Mouse (Mus musculus) c-Kit-positive CD71-negative TER-119-negative erythroid progenitor cells, embryonic 14.5 days (primary cell): ENCODE measurements around the gene Ccdc184.
A peak's percentile ranks its signal among the peaks of the same experiment; 100 is the strongest.

Experiments used
- DNase-seq: peaks from one replicate; pipeline ENCODE4 v3.0.0-alpha.2; 2013; ENCODE audit warnings: low read depth

The Ccdc184 gene

DNA sequence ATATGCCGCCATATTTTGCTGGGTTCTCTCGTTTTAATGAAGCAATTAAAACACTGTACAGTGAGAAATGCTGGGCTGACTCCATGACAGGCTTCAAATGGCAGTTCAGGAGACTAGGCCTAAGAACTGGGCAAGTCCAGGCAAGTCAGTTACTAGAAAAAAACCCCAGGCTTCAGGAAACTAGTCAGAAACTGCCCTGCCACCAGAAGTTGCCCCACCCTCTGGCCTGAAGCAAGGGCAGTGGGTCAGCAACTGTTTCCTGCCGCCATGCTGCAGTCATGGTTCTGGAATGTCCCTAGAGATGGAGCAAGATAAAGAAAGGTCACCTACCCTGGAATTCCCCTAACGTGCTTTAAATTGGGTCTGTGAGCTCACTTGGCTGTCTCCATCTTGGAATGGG is 11.0 kb upstream of the Ccdc184 start:
- DNase-seq, result no peak

DNA sequence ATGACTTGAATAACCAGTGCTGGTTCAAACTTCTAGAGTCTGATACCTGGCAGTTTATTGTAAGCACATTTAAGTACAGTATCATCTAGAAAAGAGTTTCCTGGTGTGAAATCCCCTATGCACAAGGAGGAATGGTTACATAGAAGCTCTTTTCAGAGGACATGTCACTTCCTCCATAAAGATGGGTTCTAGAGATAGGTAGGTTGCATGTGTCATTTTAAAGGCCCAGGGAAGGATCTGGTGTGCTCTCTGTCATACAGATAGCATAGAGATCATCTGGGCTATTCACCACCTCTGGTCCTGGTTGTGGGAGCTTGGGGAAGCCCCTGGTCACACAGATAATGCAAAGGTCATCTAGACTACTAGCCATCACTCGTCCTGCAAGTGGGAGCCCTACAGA is 9.7 kb upstream of the Ccdc184 start:
- DNase-seq, result no peak

DNA sequence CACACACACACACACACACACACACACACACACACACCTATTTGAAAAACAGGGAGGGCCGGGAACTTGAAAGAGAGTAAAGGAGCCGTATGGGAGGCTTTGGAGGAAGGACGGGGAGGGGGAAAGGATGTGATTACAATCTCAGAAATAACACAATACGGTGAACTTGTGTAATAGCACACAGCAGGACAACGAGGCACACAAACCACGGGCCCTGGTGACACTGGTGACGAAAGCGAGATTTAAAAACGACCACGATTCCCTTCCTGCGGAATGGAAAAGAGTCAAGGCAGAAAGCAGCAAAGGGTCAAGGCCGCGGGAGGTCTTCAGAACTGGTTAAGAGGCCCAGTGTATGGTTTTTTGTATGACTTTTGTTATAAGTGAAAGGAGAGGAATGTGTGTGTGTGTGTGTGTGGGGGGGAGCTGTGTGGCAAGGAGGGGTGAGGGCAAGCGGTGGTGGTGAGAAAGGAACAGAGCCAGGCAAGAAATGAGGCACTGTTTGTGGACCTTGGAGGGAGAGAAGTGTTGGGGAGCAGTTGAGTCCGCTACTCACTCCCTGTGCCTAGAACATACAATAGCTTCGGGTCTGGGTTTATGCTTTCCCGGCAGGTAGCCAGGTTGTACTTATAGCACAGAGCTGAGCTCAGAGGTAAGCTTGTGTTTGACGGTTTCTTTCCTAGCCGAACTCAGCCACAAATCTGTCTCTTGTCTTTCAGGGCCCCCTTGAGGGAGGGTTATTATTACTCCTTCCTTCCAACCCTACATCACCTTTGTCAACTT is 5.7 kb upstream of the Ccdc184 start:
- no peak for DNase-seq

DNA sequence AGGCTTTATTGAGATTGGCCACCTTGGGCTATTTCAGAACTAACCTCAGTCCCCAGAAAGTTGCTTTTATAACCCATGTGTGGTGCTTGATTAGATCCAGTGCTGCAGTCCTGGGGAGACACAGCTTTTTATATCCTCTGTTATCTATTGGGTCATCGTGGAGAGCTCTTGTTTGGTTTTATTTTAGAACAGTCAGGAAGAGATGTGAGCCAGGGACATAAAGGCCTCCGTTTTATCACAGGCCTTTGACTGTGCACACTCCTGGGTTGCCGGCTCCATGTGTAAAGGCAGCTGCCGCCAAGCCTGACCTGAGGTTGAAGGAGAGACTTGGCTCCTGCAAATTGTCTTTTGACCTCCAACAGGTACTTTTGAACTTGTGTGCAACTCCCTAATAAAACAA is 4.4 kb upstream of the Ccdc184 start:
- DNase-seq, result no peak

DNA sequence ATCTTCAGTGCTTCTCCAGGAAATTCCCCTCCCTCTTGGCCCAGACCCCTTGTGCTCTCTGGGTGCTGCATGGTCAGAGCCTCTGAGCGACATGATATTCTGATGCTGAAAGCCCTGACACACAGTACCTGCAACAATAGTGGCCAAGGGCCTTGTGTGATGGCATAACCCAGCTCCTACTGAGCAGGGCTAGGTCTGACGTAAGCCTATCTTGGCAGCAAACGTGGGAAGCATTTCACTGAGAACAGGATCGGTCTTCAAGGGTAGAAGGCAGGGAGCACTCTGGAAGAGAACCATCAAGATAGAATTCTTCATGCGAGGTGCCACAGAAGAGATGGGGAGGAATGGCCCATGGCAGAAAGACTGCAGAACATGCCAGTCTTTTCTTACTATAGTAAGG is 1.4 kb upstream of the Ccdc184 start, which contains the start of gene Asb8:
Asb8 (minus strand) TSS at position 101 of the 400 bp plus-strand sequence.
- no peak for DNase-seq

DNA sequence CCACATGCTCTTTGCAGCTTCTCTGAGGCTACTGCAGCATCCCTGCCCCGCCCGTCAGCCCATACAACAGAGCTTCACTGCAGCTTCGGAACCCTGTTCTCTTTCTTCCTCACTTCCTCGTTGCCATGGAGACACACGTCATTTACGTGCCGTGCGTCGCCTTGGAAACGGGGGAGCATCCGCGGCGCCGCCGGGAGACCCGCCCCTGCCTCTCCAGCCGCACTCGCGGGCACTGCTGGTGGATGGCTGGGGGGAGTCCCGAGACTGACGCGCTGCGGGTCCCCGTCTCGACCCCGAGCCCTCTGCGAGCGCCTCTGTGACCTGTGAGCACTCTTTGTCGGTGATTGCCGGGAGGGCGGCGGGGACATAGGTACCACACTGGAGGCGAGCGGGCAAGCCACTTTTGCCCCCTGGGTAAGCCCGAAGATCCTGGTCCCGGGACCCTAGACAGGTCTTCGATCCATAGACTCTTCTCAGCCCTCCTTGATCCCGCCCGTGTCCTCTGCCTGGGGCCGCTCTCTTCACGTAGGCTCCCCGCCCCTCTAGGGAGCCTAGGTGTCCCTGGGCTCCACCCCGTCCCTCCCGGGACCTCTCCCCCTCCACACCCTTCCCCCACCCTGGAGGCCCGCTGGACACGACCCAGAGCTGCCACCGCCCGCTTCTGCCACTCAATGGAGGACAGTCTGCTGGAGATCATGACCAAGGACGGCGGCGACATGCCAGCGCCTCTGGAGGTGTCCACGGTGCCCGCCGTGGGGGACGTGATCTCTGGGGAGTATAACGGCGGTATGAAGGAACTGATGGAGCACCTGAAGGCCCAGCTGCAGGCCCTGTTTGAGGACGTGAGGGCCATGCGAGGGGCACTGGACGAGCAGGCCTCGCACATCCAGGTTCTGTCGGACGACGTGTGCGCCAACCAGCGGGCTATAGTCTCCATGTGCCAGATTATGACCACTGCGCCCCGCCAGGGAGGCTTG is 975 bp downstream of the Ccdc184 start:
- peak; percentile 56 for DNase-seq

DNA sequence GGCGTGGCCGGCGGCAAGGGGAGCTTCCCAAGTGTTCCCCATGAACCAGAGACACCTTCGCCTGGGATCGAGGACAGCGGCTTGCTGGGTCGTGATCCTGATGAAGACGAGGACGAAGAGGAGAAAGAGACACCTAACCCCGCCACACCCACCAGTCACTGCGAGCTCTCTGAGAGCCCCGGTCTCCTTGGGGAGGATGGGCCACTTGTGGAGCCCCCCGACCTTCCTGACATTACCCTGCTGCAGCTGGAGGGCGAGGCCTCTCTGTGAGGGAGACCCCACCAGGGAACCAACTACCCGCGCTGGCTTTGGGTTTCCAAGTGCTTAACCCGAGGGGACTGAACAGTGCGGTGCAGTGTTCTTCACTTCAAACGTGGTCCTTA is 1.7 kb downstream of the Ccdc184 start:
- no peak for DNase-seq

DNA sequence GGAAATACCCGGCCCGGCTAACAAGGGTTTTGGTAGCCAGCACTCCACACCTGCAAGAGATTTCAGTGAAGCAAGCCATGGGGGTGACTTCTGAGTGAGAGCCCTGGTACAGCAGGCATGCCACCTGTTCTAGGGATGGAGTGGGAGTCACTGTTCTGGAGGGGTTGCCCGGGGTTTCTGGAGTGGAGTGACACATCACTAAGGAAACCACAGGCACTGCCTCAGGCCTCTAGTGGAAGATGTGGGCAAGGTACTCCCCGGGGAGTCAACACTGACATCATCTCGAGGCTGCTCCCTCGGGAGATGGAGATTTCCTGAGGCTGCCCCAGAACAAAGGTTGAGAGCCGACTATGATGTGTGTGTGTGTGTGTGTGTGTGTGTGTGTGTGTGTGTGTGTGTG is 3.4 kb downstream of the Ccdc184 start:
- no peak for DNase-seq

DNA sequence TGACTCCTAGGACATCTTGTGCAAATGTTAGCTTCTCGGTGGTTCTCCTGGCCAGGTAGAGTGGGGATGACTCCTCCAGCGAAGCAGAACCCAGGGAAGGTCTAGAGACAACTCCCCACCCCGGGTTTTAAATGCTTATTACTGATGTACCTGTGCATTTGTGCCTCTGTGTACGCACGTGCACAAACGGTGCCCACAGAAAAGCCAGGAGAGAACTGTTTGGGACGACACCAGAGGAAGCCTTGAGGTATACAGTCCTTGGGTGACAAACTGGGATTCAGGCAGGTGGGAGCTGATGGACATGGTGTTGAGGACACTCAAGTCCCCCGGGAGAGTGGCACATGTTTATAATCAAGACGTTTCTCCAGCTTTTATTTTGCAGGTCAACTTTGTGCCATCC is 4.0 kb downstream of the Ccdc184 start:
- DNase-seq, result no peak

DNA sequence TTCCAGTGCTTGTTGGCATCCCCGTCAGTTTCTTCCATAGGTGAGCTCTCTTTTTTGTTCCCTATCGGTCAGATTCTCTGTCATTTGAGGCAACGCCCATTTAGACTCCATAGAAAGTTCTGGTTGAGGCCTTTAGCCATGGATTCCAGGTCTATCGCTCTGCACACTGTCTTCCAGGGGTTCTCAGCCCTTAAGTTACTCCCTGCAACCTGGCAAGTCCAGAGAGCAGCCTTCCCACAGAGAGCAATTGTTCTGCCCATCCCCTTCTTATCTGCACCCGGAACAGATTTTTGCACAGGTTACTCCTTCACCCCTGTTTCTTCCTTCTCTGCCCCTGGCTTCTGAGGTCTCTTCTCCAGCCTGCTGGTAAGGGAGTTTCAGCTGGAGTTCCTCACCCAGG is 5.2 kb downstream of the Ccdc184 start:
- no peak for DNase-seq

DNA sequence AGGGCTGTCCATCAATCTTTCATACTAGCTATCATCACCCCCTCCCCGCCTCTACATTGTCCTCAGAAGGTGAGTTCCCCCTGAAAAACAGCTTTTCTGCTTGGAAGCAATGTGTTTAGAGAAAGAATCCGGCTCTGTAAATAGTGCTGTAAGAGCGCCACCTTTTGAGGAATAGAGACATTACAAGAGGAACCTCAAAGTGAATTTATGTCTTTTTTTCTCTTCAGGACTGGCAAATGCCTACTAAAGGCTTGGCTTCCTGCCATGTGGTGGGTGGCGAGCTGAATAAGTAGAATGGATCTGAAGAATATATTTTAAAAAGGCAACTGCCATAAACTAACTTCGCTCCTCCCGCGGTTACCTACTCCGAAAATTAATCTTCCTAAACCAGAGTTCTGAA is 6.9 kb downstream of the Ccdc184 start:
- DNase-seq, result peak; percentile 44

DNA sequence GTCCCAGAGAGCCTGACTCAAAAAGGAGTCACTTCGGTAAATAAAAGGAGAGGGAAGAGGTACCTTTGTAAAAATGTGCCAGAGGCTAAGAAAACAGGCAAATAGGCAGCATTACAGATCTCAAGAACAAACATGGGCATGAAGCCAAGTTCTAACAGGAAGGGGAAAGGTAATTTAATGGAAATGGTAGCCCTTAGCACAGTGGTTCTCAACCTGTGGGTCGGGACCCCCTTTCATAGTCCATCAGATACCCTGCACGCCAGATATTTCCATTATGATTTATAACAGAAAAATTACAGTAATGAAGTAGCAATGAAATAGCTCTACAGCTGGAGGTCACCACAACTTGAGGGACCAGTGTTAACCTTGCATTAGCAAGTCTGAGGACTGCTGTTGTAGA is 10.4 kb downstream of the Ccdc184 start:
- DNase-seq, result no peak

DNA sequence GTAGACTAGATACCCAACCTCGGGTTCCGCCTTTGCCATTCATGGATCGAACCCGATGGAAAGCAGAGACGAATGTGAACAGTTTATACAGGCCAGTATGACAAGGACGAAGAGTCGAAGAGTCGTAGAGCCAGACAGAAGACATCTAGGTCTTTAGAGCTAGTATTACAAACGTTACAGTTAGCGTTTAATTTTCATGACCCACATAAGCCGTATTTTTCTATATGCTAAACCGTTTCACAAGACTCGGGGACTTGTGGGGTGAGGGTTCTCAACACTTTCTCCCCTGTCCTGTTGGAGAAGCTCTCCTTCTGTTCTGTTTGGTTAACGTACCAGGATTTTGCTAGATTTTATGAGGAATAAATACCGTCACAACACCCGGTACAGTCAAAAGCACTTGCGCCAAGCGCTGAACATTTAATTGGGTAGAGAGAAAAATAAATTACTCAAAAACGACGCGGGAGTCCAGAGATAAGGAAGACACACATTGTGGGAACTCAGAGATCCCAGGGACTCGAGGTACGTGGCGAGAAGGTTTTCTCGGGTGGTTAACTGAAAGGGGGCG is 13.7 kb downstream of the Ccdc184 start:
- no peak for DNase-seq

DNA sequence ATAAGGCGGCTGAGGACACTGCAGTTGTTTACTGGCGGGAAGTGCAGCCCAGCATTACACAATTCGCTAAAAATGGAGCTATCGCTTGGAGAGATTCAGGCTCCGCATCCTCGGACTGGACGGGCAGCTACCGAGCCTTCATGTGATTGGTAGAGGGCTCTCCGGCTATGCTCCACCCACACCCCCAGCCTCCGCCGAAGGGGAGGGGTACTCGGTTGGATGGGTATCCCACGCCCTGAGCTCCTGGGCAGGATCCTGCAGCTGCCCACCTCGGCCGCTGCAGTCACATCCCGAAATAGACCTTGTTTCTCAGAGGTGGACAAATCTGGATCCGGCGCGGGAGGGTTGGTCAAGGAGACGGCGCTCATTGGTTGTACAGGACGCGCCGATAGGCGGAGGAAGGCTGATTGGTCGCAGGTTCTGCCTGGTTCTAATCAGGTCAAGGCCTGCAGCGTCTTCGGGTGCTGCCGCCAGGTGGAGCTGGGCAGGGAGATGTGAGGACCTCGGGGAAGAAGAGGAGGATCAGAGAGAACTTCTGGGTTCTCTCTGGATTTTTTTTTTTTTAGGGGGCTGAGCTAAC is 14.3 kb downstream of the Ccdc184 start:
- DNase-seq, result peak; percentile 78

DNA sequence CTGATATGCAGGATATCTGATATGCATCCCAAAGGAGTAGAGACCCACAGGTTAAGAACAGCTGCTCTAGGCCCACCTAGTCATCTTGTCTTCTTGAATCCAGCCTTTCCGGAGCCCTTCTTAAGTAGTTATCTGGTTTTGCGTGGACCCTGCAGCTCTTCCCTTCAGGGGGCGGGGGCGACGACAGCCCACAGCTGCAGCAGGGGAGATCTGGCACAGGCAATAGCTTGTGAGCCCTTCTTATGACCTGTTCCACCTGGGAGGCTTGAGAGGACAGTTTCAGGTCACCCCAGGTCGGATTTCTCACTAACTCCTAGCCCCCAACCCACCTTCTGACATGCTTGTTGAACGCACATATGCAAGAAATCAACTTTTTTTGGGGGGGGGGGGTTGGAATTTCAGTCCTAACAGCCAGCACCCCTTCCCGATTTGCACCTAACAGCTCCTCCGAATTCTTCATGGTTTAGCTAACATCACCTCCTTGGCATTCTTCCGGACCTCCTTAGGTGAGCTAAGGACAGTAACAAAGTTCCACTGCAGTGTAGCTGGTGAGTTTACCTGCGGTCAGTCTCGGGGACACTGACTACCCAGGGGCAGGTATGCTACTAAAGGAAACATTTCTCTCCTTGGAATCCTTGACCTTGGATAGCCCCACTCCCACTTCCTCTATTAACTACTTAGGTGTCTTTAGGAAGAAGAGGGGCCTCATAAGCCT is 15.1 kb downstream of the Ccdc184 start:
- no peak for DNase-seq

DNA sequence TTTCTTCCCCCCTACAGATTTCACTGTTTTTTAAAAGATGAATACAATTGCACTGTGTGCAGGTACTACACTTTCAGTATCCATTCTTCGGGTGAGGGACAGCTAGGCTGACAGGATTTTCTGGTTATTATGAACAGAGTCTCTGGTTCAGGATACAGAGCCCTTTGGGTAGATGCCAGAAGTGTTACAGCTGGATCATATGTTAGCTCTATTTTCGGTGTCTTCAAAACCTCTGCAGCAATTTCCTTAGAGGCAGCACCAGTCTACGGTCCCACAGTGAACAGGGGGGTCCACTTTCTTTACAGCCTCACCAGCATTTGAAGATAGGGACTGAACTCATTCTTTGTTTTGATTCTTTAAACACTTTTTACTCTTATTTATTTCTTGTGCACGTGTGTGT is 17.5 kb downstream of the Ccdc184 start:
- no peak for DNase-seq

DNA sequence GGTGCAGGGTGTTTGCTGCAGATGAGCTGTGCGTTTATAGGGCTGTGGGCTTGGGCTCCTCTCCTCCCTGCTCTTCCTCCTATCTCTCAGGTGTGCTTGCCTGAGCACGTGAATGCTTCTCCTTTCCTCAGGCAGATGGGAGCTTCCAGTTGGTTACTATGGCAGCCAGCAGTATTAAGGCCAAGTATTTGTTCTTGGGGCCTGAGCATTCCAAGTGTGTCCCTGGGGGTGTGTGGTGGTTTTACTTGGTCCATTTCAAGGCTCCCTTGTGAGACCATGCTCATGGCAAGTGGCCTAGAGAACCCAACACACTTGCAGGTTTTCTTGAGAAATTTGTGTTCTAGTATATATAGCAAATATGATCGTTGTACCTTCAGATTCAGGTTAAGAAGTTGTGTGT is 28.5 kb downstream of the Ccdc184 start, which contains the start of gene Olfr288:
Olfr288 (minus strand) TSS at position 101 of the 400 bp plus-strand sequence.
- no peak for DNase-seq

DNA sequence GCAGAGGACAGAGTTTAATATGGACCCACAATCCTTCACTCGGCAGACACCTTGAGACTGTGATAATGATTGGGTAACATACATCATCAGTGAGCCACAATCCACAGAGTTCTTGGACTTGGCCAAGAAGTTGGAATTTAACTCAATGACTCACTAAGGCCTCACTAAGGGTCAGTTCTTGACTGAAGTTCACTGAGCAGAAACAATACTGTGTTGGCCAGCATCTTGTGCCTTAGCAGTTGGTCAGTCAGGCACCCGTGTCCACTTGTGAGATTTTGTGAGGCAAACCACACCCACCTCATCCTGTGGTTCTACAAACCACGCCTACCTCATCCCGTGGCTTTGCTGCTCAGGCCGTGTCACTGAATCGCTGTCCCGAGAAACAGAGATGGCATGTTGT is 42.7 kb downstream of the Ccdc184 start:
- no peak for DNase-seq

DNA sequence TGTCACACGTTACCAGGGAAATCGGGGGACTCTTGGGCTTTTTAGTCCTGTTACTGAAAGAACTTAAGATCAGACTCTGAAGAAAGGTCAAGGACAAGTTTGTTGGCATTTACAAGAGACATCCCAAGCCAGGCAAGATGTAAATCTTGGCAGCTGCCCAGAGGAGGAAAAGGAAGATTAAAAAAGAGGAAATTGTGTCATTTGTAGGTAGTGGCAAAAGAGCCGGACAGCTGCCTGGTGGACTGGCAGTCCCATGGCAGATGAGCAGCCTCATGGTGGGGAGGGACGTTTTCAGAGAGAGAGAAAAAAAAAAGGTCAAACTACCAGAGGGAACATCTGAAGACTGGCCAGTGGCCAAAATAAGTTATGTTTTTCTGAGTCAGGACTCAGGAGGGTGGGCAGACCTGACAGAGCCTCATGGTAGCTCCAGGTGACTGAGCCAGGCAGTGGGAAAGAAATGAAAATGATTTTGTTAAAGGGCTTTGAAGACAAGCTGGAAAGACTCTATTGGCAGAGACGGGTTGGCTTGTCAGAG is 46.4 kb downstream of the Ccdc184 start:
- DNase-seq, result no peak

DNA sequence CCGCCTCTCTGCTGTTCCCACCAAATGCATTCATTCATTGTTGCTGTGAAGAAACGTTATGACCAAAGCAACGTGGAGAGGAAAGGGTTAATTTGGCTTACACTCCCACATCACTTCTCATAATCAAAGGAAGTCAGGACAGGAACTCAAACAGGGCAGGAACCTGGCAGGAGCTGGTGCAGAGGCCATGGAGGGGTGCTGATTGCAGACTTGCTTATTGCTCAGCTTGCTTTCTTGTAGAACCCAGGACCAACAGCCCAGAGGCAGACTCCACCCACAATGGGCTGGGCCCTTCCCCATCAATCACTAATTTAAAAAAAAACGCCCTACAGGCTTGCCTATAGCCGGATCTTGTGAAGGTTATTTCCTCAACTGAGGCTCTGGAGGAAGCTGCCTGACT is 47.2 kb downstream of the Ccdc184 start:
- DNase-seq, result no peak
